Mouse (Mus musculus) ES-Bruce4 (cell line): Measurements from ENCODE around the gene Kalrn.

Experiments
- CTCF ChIP-seq: IDR thresholded peaks from one replicate; pipeline ENCODE4 v1.8.1; 2011; ENCODE audit warnings: low read depth, low read length
- EP300 ChIP-seq: IDR thresholded peaks from 2 replicates; pipeline ENCODE4 v1.6.1; 2011; ENCODE audit warnings: low read depth, low read length; ENCODE audit not compliant: insufficient read depth
- POLR2A ChIP-seq: IDR thresholded peaks from one replicate; pipeline ENCODE4 v1.8.1; 2011; ENCODE audit warnings: low read length; ENCODE audit not compliant: insufficient read depth

- no peak for TF ChIP-seq CTCF
- TF ChIP-seq POLR2A: no peak
- TF ChIP-seq EP300: no peak
Observed at GRCm38 (mm10) chr16:34441704-34442103, 131.6 kb downstream of the Kalrn start.
